Mouse (Mus musculus) layer of hippocampus, postnatal 25 days (tissue): Measurements from ENCODE around the gene Ptbp3. TPM values are rescaled to one million over a fixed set of nuclear protein-coding genes. Genes with fewer than 3 reads are reported as not detected.
"Not testable (repeated sequence)": the region's sequence is repeated elsewhere in the genome, so short reads cannot be mapped to it uniquely, and the experiment has no call there.

ENCODE experiments used
- DNase-seq, 2 experiments: peaks; one replicate each; pipeline ENCODE4 v3.0.0; 2022; ENCODE audit warnings: mixed read lengths in 2 of 2, low spot score in 1 of 2; ENCODE audit errors: extremely low spot score in 1 of 2
- total RNA-seq, 2 experiments: library from RNA; stranded (reverse); gene quantifications; 2 replicates each; pipeline ENCODE4 v1.2.3; 2021

The Ptbp3 gene
- total RNA-seq, 2 experiments from 2014 or later = 30.0 to 37.7 TPM

- not testable (repeated sequence) for DNase-seq
Measured at GRCm38 (mm10) chr4:59557343-59557742, 8.2 kb upstream of the Ptbp3 start.

GRCm38 (mm10) chr4:59555177-59555576 lies 6.0 kb upstream of the Ptbp3 start:
- DNase-seq = no peak

DNA sequence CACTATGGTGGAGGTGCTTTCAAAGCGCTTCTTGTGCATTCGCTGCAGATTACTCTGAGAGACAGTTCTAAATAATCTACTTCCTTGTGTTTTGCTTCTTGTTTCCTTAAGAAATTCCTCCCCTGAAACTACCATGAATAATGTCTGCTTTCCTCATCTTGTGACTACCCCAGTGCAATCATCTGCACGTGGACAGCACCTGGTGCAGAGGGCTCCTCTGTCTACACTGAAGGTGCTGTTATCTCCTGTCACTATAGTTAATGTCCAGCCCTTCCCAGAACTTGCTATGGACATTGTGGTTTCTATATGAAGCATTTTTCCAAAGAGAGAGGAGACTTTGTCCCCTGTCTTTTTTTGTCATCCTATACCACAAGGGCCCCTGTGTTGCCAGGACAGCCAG lies 4.4 kb upstream of the Ptbp3 start:
- DNase-seq = no peak

- no peak for DNase-seq
Measured at GRCm38 (mm10) chr4:59552835-59553234, 3.7 kb upstream of the Ptbp3 start.

DNA sequence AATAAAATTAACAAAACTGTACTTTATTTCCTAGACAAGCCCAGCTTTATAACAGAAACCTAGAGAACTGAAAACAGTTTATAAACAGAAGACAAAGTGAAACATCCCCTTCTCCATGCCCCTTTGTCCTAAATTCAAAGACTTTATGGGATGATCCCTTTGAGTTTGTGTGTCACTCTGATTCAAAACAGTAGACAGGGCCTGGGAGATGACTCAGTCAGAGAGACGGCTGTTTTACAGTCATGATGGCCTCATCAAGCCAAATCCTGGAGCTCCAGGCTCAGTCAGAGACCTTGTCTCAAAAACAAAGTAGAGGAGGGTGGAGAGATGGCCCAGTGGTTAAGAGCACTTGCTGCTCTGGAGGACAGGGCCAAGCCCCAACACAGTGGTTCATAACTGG lies 2.7 kb upstream of the Ptbp3 start:
- DNase-seq = no peak

DNA sequence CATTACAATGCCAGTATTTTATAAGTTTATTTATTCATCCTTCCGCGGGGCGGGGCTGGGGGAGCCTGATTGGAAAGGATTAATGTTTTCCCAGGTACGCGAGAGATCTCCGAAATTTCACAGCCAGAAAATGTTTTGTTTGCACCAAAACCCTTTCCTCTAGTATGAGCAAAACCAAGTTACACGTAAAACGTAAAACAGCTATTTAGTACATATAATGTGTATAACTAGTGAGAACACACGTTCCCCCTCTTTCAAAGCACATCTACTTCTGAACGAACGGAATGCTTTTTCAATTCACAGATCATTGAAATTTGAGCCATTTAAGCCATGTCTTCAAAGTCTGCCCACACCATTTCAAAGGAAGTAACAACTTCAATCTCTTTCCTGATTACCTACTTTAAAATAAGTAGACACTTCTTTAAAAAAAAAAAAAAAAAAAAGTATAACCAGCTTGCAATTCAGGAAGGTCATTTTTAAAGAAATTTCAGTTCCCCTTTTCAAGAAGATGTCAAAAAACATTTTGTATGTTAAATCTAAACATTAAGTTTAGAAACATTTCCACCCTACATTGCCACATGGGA lies 905 bp upstream of the Ptbp3 start:
- no peak for DNase-seq

DNA sequence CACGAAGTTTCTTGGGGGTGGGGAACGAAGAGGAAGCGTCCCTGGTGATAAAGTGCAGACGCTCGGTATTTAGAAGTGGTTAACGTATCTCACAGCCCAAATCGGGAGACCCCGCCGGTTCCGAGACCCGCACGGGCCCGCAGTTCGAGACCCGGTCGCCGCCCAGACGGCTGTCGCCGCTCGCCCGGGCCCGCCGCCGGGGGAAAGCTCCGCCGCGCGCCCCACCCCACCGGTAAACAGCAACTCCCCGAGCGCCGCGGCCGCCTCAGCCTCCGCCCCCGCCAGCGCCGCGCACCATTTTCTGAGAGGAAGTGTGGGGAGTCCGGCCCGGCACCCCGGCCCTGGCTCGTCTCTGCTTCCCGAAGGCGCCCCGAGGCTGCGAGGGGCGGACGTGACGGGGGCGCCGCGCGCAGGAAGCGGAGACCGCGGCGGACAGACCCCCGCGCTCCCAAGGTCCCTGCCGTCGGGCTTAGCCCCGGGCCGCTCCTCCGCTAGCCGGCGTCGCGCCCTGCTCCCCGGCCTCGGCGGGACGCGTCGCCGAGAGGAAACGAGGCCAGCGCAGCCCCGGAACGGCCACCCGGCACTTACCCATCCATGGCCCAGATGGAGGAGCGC lies 497 bp downstream of the Ptbp3 start:
- peak; percentile 53 to 55 for DNase-seq

DNA sequence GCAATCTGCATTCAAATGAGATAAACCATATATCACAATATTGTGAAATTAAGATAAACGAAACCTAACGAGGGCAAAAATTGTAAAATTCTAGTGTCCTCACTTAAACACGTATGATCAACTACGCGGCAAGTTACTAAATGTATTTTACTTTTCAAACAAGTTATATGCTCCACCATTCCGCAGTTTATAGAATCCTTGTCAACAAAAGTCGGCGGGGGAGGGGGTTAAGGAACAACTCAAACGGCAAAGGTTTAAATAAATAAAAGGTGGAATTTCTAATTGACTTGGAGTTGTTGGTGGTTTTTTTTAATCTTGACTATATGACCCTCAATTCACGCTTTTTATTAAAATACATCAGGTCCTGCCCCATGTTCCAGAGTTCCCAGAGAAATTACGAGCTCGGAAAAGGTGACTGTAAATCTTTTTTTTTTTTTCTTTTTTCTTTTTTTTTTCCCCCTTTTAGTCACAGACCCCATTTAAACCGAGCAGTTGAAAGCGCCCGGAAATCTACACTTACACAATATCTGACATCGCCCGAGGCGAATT lies 1.1 kb downstream of the Ptbp3 start:
- no peak for DNase-seq

GRCm38 (mm10) chr4:59547136-59547889 lies 1.9 kb downstream of the Ptbp3 start:
- no peak for DNase-seq

- no peak for DNase-seq
Measured at GRCm38 (mm10) chr4:59546285-59547071, 2.7 kb downstream of the Ptbp3 start.

GRCm38 (mm10) chr4:59544654-59545053 lies 4.5 kb downstream of the Ptbp3 start:
- DNase-seq = no peak

GRCm38 (mm10) chr4:59543006-59543405 lies 6.2 kb downstream of the Ptbp3 start:
- no peak for DNase-seq

GRCm38 (mm10) chr4:59536281-59536680 lies 12.9 kb downstream of the Ptbp3 start:
- DNase-seq = no peak

GRCm38 (mm10) chr4:59535624-59536023 lies 13.5 kb downstream of the Ptbp3 start:
- no peak for DNase-seq

DNA sequence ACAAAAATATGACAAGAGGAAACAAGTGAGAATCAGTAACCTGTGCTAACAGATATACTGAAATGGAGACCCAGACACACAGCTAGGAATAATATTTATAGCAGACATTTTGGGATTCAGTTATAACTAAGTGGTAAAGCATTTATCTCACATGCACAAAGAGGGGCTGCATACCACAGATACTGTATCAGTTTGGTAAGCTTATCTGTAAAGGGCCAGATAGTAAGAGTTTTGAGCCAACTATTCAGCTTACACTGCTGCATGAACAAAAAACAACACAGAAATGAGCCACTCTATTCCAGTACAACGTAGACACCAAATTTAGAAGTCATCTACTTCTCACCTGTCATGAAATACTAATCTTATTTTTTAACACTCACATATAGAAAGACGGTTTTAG lies 15.9 kb downstream of the Ptbp3 start:
- DNase-seq = no peak

- no peak for DNase-seq
Measured at GRCm38 (mm10) chr4:59531172-59531571, 18.0 kb downstream of the Ptbp3 start.

GRCm38 (mm10) chr4:59527470-59527869 lies 21.7 kb downstream of the Ptbp3 start:
- no peak for DNase-seq

GRCm38 (mm10) chr4:59526728-59527127 lies 22.4 kb downstream of the Ptbp3 start:
- no peak for DNase-seq

DNA sequence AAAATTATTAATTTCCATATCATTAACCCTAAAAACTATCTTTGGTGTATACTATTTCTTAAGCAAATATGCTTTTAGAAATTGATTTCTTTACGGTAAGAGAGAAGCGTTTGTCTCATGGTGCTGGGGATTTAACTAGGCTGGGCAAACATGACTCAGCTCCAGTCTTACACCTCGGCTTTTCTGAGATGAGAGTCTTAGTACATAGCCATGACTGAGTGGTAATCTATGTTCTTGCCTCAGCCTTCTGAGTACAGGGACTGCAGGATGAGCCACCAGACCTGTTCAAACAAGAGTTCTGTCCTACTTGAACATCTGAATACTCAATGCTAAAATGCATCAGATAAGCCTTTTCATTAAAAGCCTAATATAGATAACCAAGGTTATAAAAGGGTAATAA lies 24.3 kb downstream of the Ptbp3 start:
- DNase-seq = no peak

- no peak for DNase-seq
Measured at GRCm38 (mm10) chr4:59510321-59510720, 38.8 kb downstream of the Ptbp3 start.

GRCm38 (mm10) chr4:59509558-59509957 lies 39.6 kb downstream of the Ptbp3 start:
- DNase-seq = no peak
